Comparison of ENCODE assay signal across 8 mouse cellular contexts in the genomic region with DNA sequence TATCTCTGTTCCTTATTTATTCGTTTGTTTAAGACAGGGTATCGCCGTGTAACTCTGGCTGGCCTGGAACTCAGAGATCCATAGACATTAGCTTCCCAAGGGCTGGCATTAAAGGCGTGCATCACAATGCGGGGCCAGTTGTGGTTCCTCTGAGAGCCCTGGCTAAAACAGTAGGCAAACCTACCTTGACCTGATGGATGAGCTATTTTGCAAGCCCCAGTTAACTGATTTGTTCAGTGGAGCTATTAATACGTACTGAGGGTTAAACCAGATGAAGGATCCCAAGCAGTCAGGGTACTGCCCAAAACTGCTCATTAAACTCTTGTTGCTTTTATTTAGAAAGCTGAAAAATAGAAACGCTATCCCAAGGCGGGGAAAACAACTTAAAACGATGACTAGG. TPM values are rescaled to one million over a fixed set of nuclear protein-coding genes. Genes with fewer than 3 reads are reported as not detected.
A peak's percentile ranks its signal among the peaks of the same experiment; 100 is the strongest.
DNase-seq lines count a peak whose midpoint lies in the region; ATAC-seq lines count a peak whose summit lies in the region.

No protein-coding gene starts in this region.

- no peak for DNase-seq in kidney, adult 18-20 months
- no peak for DNase-seq in hindbrain, embryonic 11.5 days (ENCODE audit: low spot score)
- DNase-seq in midbrain, embryonic 14.5 days = no peak
- no peak for DNase-seq in adipocyte (ENCODE audit: low spot score)
- no peak for DNase-seq in left cerebral cortex, postnatal 36 days (ENCODE audit: low spot score in 2 of 2)
- DNase-seq in cerebellum, postnatal 14 days = no peak

- H3K27ac ChIP-seq in kidney, embryonic 14.5 days (ENCODE audit: low read depth, low read length) = peak overlapping the region; percentile 71; the same call in 1 of the 2 replicates
- H3K27ac ChIP-seq in brown adipose tissue, adult 24 weeks (replicated peaks; ENCODE audit: low read depth, low read length) = peak overlapping the region; percentile 90
- peak overlapping the region; percentile 63; the same call in 1 of the 2 replicates for H3K27ac ChIP-seq in hindbrain, embryonic 11.5 days (ENCODE audit: low read depth, low read length)
- H3K27ac ChIP-seq in midbrain, embryonic 14.5 days (replicated peaks; ENCODE audit: low read depth, low read length) = peak overlapping the region; percentile 78

- H3K4me2 ChIP-seq in kidney, embryonic 14.5 days (replicated peaks; ENCODE audit: low read depth, low read length) = peak overlapping the region; percentile 64
- peak overlapping the region; percentile 48 for H3K4me2 ChIP-seq in hindbrain, embryonic 11.5 days (replicated peaks; ENCODE audit: low read depth, low read length)
- H3K4me2 ChIP-seq in midbrain, embryonic 14.5 days (ENCODE audit: low read length) = peak overlapping the region; percentile 93

- peaks cover 14% of the 10 kb centered on the region for H3K36me3 ChIP-seq in kidney, embryonic 14.5 days (ENCODE audit: control insufficient read depth, insufficient read depth, low read length)
- 0 out of 2 replicates have a peak, but pooled peaks cover 3% of the 10 kb centered on the region for H3K36me3 ChIP-seq in hindbrain, embryonic 11.5 days (ENCODE audit: control insufficient read depth, insufficient read depth, low read length)
- peaks cover 9% of the 10 kb centered on the region for H3K36me3 ChIP-seq in midbrain, embryonic 14.5 days (ENCODE audit: control insufficient read depth, insufficient read depth, low read length)

- 35% methylated on average over 9 of the region's 9 CpGs for whole genome bisulfite sequencing in kidney, embryonic 14.5 days
- WGBS in hindbrain, embryonic 11.5 days = 37% methylated on average over 9 of the region's 9 CpGs
- 37% methylated on average over 9 of the region's 9 CpGs for WGBS in midbrain, embryonic 14.5 days

- ATAC-seq in kidney, embryonic 14.5 days (ENCODE audit: low FRiP score, low TSS enrichment) = no peak
- ATAC-seq in hindbrain, embryonic 11.5 days (ENCODE audit: low FRiP score) = peak; percentile 15; the same call in 1 of the 2 replicates
- no peak for ATAC-seq in midbrain, embryonic 14.5 days (ENCODE audit: low FRiP score, low TSS enrichment)

- intact Hi-C loops in left cerebral cortex, postnatal 36 days (cut with DNase I) = no loop called here

- H3K4me1 ChIP-seq in kidney, embryonic 14.5 days (ENCODE audit: control insufficient read depth, insufficient read depth, low read length) = peaks cover 7% of the 10 kb centered on the region; the same call in 1 of the 2 replicates
- H3K4me1 ChIP-seq in brown adipose tissue, adult 24 weeks (ENCODE audit: control insufficient read depth, insufficient read depth, insufficient read length, low read length) = peaks cover 5% of the 10 kb centered on the region
- peaks cover 2% of the 10 kb centered on the region; the same call in 1 of the 2 replicates for H3K4me1 ChIP-seq in hindbrain, embryonic 11.5 days (replicated peaks; ENCODE audit: control insufficient read depth, insufficient read depth, low read length)
- peaks cover 14% of the 10 kb centered on the region for H3K4me1 ChIP-seq in midbrain, embryonic 14.5 days (ENCODE audit: control insufficient read depth, insufficient read depth, low read length)

- H3K9me3 ChIP-seq in kidney, embryonic 14.5 days (ENCODE audit: control insufficient read depth, low read length) = no peaks in the 10 kb centered on the region
- no peaks in the 10 kb centered on the region for H3K9me3 ChIP-seq in hindbrain, embryonic 11.5 days (ENCODE audit: control insufficient read depth, low read length)
- H3K9me3 ChIP-seq in midbrain, embryonic 14.5 days (ENCODE audit: control insufficient read depth, low read length) = no peaks in the 10 kb centered on the region

- peak overlapping the region; percentile 69 for H3K9ac ChIP-seq in kidney, embryonic 14.5 days (ENCODE audit: low read depth, low read length)
- peak overlapping the region; percentile 62 for H3K9ac ChIP-seq in hindbrain, embryonic 11.5 days (ENCODE audit: low read depth, low read length)
- H3K9ac ChIP-seq in midbrain, embryonic 14.5 days (replicated peaks; ENCODE audit: low read length) = peak overlapping the region; percentile 92

- no peaks in the 10 kb centered on the region for H3K27me3 ChIP-seq in kidney, embryonic 14.5 days (ENCODE audit: control insufficient read depth, insufficient read depth, low read length)
- H3K27me3 ChIP-seq in hindbrain, embryonic 11.5 days (ENCODE audit: control insufficient read depth, insufficient read depth, low read length) = no peaks in the 10 kb centered on the region
- no peaks in the 10 kb centered on the region for H3K27me3 ChIP-seq in midbrain, embryonic 14.5 days (ENCODE audit: control insufficient read depth, insufficient read depth, low read length)

- peak overlapping the region; percentile 95 for H3K4me3 ChIP-seq in kidney, embryonic 14.5 days (ENCODE audit: low read length)
- peak overlapping the region; percentile 65 for H3K4me3 ChIP-seq in brown adipose tissue, adult 24 weeks (ENCODE audit: insufficient read depth, low read depth, low read length)
- peak overlapping the region; percentile 97 for H3K4me3 ChIP-seq in hindbrain, embryonic 11.5 days (ENCODE audit: low read depth, low read length)
- peak overlapping the region; percentile 94 for H3K4me3 ChIP-seq in midbrain, embryonic 14.5 days (replicated peaks; ENCODE audit: low read depth, low read length)

RNA-seq across cellular contexts. Expression of gene Sar1a, which starts 0.6 kb away (rescaled TPM):
- 161 and 246 TPM in 2 replicates for polyA plus RNA-seq in kidney, embryonic 14.5 days (2014; fragmentation: Nextera tagmentation; extraction: Ambion mirVana)
- polyA plus RNA-seq in brown adipose tissue, adult 24 weeks (2012; ENCODE audit: insufficient read depth, insufficient read length, missing spikeins) = 79.8 and 89.1 TPM in 2 replicates
- polyA plus RNA-seq in hindbrain, embryonic 11.5 days (2014; fragmentation: Nextera tagmentation; extraction: Ambion mirVana) = 246 and 248 TPM in 2 replicates
- 189 and 227 TPM in 2 replicates for polyA plus RNA-seq in midbrain, embryonic 14.5 days (2014; fragmentation: Nextera tagmentation; extraction: Ambion mirVana)
- 100 to 1,000 TPM; 122 to 128 TPM for total RNA-seq in left cerebral cortex, postnatal 36 days (2021)

RNA-seq across cellular contexts. Expression of gene Tysnd1, which starts 15.8 kb away (rescaled TPM):
- 28.8 and 40.3 TPM in 2 replicates for polyA plus RNA-seq in kidney, embryonic 14.5 days (2014; fragmentation: Nextera tagmentation; extraction: Ambion mirVana)
- polyA plus RNA-seq in brown adipose tissue, adult 24 weeks (2012; ENCODE audit: insufficient read depth, insufficient read length, missing spikeins) = 47.1 and 58.6 TPM in 2 replicates
- polyA plus RNA-seq in hindbrain, embryonic 11.5 days (2014; fragmentation: Nextera tagmentation; extraction: Ambion mirVana) = 29.6 and 30.7 TPM in 2 replicates
- 25.1 and 27.0 TPM in 2 replicates for polyA plus RNA-seq in midbrain, embryonic 14.5 days (2014; fragmentation: Nextera tagmentation; extraction: Ambion mirVana)
- 10 to 100 TPM; 20.0 to 23.7 TPM for total RNA-seq in left cerebral cortex, postnatal 36 days (2021)

RNA-seq across cellular contexts. Expression of gene Ppa1, which starts 31.2 kb away (rescaled TPM):
- polyA plus RNA-seq in kidney, embryonic 14.5 days (2014; fragmentation: Nextera tagmentation; extraction: Ambion mirVana) = 205 and 217 TPM in 2 replicates
- 159 and 188 TPM in 2 replicates for polyA plus RNA-seq in brown adipose tissue, adult 24 weeks (2012; ENCODE audit: insufficient read depth, insufficient read length, missing spikeins)
- polyA plus RNA-seq in hindbrain, embryonic 11.5 days (2014; fragmentation: Nextera tagmentation; extraction: Ambion mirVana) = 276 and 297 TPM in 2 replicates
- polyA plus RNA-seq in midbrain, embryonic 14.5 days (2014; fragmentation: Nextera tagmentation; extraction: Ambion mirVana) = 205 and 216 TPM in 2 replicates
- total RNA-seq in left cerebral cortex, postnatal 36 days (2021) = 100 to 1,000 TPM; 104 to 108 TPM

RNA-seq across cellular contexts. Expression of gene Aifm2, which starts 35.5 kb away (rescaled TPM):
- polyA plus RNA-seq in kidney, embryonic 14.5 days (2014; fragmentation: Nextera tagmentation; extraction: Ambion mirVana) = 10.1 and 15.1 TPM in 2 replicates
- 261 and 314 TPM in 2 replicates for polyA plus RNA-seq in brown adipose tissue, adult 24 weeks (2012; ENCODE audit: insufficient read depth, insufficient read length, missing spikeins)
- 5.0 and 6.1 TPM in 2 replicates for polyA plus RNA-seq in hindbrain, embryonic 11.5 days (2014; fragmentation: Nextera tagmentation; extraction: Ambion mirVana)
- polyA plus RNA-seq in midbrain, embryonic 14.5 days (2014; fragmentation: Nextera tagmentation; extraction: Ambion mirVana) = 5.8 and 7.0 TPM in 2 replicates
- 1 to 10 TPM; 7.3 to 9.9 TPM for total RNA-seq in left cerebral cortex, postnatal 36 days (2021)
